Mouse (Mus musculus) midbrain, embryonic 16.5 days (tissue): Measurements from ENCODE around the gene Tecr. TPM values are rescaled to one million over a fixed set of nuclear protein-coding genes. Genes with fewer than 3 reads are reported as not detected.

Experiments
- ATAC-seq: fragments of 200-750 bp; cut with Nextera tagmentation; 2 replicates; pipeline ENCODE4 v1.8.0; 2017; ENCODE audit warnings: moderate TSS enrichment
- H3K27ac ChIP-seq: fragments of 300-500 bp; sonication (generic); 2 replicates; pipeline ENCODE4 v1.5.1; 2014; ENCODE audit warnings: mild to moderate bottlenecking, low read length, mixed read lengths
- H3K27me3 ChIP-seq: fragments of 300-500 bp; sonication (generic); 2 replicates; pipeline ENCODE4 v1.6.1; 2014; ENCODE audit warnings: low read depth, low read length, mixed read lengths; ENCODE audit not compliant: control insufficient read depth, insufficient read depth
- H3K36me3 ChIP-seq: fragments of 300-500 bp; sonication (generic); 2 replicates; pipeline ENCODE4 v1.6.1; 2014; ENCODE audit warnings: mild to moderate bottlenecking, low read length, moderate library complexity, mixed read lengths; ENCODE audit not compliant: control insufficient read depth, insufficient read depth
- H3K4me1 ChIP-seq: fragments of 300-500 bp; sonication (generic); 2 replicates; pipeline ENCODE4 v1.6.1; 2014; ENCODE audit warnings: mild to moderate bottlenecking, low read length, mixed read lengths; ENCODE audit not compliant: control insufficient read depth, insufficient read depth
- H3K4me2 ChIP-seq: fragments of 300-500 bp; sonication (generic); 2 replicates; pipeline ENCODE4 v1.6.1; 2014; ENCODE audit warnings: mild to moderate bottlenecking, low read length, mixed read lengths
- H3K4me3 ChIP-seq: fragments of 300-500 bp; sonication (generic); 2 replicates; pipeline ENCODE4 v1.5.1; 2014; ENCODE audit warnings: low read depth, mild to moderate bottlenecking, low read length, moderate library complexity, mixed read lengths
- H3K9ac ChIP-seq: fragments of 300-500 bp; sonication (generic); 2 replicates; pipeline ENCODE4 v1.6.1; 2014; ENCODE audit warnings: low read depth, low read length, mixed read lengths
- H3K9me3 ChIP-seq: fragments of 300-500 bp; sonication (generic); replicated peaks from 2 replicates; pipeline ENCODE4 v1.6.1; 2014; ENCODE audit warnings: mild to moderate bottlenecking, low read length, mixed read lengths; ENCODE audit not compliant: control insufficient read depth, poor library complexity, severe bottlenecking
- WGBS: fragments of 180-500 bp; shearing (Covaris S2); extraction: QIAGEN DNeasy Blood & Tissue Kit; methylation state at CpG from one replicate; pipeline ENCODE4 v1.1.7; 2014; 5-methylcytosine and 5-hydroxymethylcytosine counted together
- polyA plus RNA-seq: library from polyadenylated mRNA; unstranded; fragments of >200 nt; fragmentation: Nextera tagmentation; extraction: Ambion mirVana; gene quantifications from 2 replicates; pipeline ENCODE4 v1.2.1, GENCODE M21; 2015

Tecr gene
- polyA plus RNA-seq, 1 experiment from 2014 or later, result 1,247 TPM

DNA sequence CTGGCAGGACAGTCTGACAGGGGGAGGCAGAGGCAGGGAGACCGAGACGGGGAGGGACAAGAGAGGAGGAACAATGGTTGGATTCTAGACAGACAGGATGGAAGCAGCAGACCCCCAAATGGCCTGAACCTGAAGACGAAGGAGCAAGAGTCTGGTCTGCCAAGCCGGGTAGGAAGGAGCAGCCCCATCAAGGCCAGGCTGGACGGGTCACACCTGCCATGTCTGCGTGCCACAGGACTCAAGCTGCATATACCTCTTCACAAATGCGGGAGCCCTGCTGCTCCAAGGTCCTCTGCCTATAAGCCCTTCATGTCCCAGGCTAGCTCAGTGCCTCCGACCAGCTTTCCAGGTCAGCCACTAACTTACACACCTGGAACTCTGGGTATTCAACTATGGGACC is 28.1 kb downstream of the Tecr start:
- 91% methylated on average over 8 of the region's 8 CpGs for WGBS
- Histone ChIP-seq H3K9me3 (no peaks in the 10 kb centered on the region), H3K27ac (no peak overlapping the region), H3K27me3 (no peaks in the 10 kb centered on the region), H3K4me1 (peaks cover 31% of the 10 kb centered on the region), H3K9ac (no peak overlapping the region), H3K4me2 (no peak overlapping the region), H3K4me3 (no peak overlapping the region), H3K36me3 (no peaks in the 10 kb centered on the region)
- ATAC-seq, result no peak

DNA sequence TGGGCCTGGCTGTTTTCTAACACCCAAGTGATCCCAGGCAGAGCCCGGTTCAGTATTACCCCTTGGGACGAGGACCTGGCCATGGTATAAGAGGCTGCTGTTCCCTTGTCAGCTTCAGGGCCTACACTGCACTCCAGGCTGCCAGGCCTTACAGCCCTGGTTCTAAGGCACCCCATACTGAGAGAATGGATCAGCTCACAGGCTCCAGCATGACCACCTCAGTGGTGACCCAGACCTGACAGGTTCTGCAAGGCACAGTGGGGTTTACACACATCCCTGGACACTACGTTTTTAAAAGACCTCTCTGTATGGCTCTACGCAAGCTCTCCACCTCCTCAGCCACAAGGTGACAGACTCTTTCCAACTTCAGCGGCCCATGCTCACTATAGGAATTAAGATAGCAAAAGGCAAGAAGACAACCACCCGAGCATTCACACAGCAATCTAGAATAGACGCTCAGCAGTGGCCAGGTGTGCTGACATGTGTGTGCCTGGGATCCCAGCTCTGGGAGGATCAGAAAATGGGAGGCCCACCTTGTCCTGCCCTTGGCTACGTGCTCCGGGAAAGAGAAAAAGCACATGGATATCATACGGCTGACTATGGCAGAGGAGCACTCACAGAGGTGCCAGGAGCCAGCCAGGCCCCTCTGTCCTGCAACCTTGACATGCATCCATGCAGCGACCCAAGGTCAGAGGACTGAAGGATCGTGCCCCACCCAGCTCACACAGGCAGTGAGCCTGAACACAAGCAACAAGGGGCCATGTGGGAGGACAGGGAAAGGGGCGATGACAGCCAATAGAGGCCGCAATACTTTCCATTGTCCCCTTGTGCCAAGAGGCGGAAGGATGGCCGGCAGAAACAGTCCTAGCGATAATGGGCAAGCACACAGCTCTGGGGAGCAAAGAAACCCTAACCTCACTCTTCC is 29.4 kb downstream of the Tecr start:
- Histone ChIP-seq H3K27me3 (no peaks in the 10 kb centered on the region), H3K4me3 (no peak overlapping the region), H3K36me3 (no peaks in the 10 kb centered on the region), H3K4me1 (peaks cover 27% of the 10 kb centered on the region), H3K27ac (no peak overlapping the region), H3K9me3 (no peaks in the 10 kb centered on the region), H3K4me2 (no peak overlapping the region), H3K9ac (no peak overlapping the region)
- ATAC-seq, result no peak
- 75% methylated on average over 17 of the region's 17 CpGs for WGBS

DNA sequence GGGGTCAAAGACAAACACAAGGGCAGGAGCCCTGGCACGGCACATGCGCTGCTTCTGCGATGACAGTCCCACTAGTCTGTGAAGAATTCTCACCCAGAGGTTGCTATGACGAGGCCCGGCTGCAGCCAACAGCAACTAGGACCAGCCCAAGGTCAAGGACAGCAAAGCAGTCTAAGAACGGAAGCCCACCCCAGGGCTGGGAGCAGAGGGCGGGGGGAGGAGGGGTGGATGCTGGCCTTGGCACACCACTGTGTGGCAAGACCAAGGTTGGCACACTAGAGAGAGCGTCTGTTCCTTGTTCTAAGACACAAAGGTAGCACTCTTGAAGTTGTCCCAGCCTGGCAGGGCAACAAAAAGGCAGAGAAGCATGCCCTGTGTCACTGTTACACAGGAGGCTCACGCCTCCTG is 30.4 kb downstream of the Tecr start:
- H3K27me3 ChIP-seq, result no peaks in the 10 kb centered on the region
- H3K4me3 ChIP-seq, result no peak overlapping the region
- H3K27ac ChIP-seq, result no peak overlapping the region
- 49% methylated on average over 9 of the region's 9 CpGs for WGBS
- no peaks in the 10 kb centered on the region for H3K9me3 ChIP-seq
- no peak overlapping the region for H3K9ac ChIP-seq
- no peak overlapping the region for H3K4me2 ChIP-seq
- ATAC-seq, result no peak
- H3K4me1 ChIP-seq, result peaks cover 27% of the 10 kb centered on the region
- H3K36me3 ChIP-seq, result peaks cover 2% of the 10 kb centered on the region; the same call in 1 of the 2 replicates

DNA sequence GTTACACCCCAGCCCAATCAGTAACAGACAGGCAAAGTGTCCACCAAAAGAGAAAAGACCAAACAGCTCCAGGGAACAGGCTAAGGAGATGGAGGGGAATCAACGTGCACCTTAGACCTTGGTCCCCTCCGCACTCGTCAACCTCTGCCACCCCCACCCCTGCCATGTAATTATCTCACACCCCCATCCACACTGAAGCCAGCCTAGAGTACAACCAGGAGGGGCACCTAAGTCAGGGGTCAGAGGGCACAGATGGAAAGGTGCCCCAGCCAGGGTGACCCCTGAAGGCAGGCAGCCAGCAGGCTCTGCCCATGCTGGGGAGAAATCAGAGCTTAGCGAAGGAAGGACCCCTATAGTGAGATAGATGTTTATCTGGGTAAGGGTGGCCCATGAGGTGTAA is 30.9 kb downstream of the Tecr start:
- no peaks in the 10 kb centered on the region for H3K9me3 ChIP-seq
- 81% methylated on average over 4 of the region's 4 CpGs for WGBS
- peaks cover 26% of the 10 kb centered on the region for H3K4me1 ChIP-seq
- H3K9ac ChIP-seq, result no peak overlapping the region
- H3K4me2 ChIP-seq, result no peak overlapping the region
- no peak for ATAC-seq
- H3K27me3 ChIP-seq, result no peaks in the 10 kb centered on the region
- H3K36me3 ChIP-seq, result peaks cover 4% of the 10 kb centered on the region
- H3K27ac ChIP-seq, result no peak overlapping the region
- no peak overlapping the region for H3K4me3 ChIP-seq

DNA sequence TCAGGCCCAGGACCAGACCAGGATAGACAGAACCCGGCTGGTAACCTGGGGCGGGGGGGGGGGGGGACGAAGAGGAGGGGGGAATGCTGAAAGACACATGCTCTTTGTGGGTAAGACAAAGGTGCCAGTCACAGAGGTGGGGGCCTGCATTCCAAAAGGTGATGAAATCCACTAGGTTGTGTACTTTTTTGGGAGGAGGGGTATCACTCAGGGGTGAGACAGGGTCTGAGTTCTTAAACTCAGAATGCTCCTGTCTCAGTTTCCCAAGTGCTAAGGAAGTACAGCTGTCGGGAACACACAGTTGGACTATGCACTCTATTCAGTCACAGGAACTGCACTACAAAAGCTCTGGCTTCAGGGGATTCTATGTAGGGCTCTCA is 31.3 kb downstream of the Tecr start:
- H3K27me3 ChIP-seq, result no peaks in the 10 kb centered on the region
- no peak overlapping the region for H3K27ac ChIP-seq
- peaks cover 8% of the 10 kb centered on the region for H3K36me3 ChIP-seq
- no peak overlapping the region for H3K4me3 ChIP-seq
- H3K4me2 ChIP-seq, result no peak overlapping the region
- no peak overlapping the region for H3K9ac ChIP-seq
- 68% methylated on average over 2 of the region's 4 CpGs for WGBS
- no peak for ATAC-seq
- H3K4me1 ChIP-seq, result peaks cover 23% of the 10 kb centered on the region
- H3K9me3 ChIP-seq, result no peaks in the 10 kb centered on the region

DNA sequence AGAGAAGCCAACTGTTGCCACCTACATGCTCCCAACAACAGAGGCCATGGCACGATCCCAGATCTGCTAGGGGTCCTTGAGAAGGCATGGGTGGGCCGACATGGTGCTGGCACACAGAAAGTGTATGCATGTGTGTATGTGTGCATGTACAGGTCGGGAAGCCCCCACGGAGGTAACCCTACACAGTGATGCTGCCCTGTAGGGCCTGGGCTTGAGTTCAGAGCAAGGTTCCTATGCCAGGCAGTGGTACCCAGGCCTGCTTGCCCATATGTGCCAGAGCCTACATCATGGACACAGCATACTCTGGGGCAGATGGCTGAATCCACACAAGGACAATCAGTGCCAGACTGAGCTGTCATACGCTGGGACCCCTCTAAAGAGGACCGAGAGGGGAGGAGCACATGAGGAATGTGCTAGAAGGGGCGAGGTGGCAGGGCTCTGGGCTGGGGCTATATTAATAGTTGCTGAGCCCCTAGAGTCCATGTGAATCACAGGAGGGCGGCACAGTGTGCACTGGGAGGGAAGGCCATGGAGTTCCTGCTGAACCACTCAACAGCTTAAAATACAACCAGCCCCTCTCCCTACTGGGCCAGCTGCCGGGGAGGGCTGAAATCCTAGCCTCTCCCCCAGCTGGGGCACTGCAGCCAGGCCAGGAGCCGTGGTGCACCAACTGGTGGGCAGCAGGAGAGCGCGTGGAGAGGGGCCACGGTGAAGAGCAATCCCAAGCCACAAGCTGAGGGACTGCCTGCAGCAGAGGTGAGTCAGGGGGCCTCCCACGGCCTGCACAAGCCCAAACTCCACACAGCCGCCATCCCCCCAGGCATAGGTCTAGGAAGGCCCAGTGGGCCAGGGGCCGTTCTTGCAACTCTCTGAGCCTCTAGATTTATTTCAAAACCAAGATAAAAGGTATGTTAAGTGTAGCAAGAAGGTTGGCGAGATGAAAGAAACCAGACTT is 31.9 kb downstream of the Tecr start:
- no peaks in the 10 kb centered on the region for H3K9me3 ChIP-seq
- no peak overlapping the region for H3K4me3 ChIP-seq
- H3K36me3 ChIP-seq, result peaks cover 9% of the 10 kb centered on the region
- H3K4me1 ChIP-seq, result peaks cover 23% of the 10 kb centered on the region
- WGBS, result 81% methylated on average over 17 of the region's 17 CpGs
- H3K4me2 ChIP-seq, result no peak overlapping the region
- no peak overlapping the region for H3K9ac ChIP-seq
- H3K27me3 ChIP-seq, result no peaks in the 10 kb centered on the region
- ATAC-seq, result no peak
- H3K27ac ChIP-seq, result no peak overlapping the region

DNA sequence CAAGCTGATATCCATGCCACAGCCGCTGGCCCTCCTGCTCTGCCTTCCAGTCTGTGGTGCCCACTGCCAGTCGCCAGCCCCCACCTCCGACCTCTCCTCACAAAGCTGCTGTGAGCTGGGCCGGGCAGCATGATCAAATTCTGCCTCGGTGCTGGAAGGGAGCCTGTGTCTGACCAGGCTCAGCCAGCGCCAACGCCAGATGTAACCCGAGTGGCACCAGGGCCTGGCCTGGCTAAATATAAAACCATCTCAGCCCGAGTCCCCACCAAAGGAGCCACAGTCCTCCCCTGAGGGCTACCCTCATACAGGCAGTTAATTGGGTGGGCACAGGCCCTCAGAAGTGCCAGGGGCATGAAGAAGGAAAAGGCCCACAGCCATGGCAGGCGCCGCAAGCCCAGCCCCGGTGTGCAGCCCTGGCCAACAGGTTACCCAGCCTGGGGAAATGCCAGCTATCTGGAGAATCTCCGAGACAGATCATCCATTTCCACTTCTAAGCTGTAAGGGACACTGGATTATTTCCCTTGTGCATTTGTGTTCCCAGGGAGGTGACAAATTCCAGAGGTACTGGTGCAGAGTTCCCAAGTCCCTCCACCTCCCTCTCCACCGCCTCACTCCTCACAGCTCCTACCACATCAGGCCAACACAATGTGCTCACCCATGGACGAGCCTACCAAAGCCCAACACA is 33.0 kb downstream of the Tecr start:
- H3K9me3 ChIP-seq, result no peaks in the 10 kb centered on the region
- H3K4me3 ChIP-seq, result no peak overlapping the region
- no peak overlapping the region for H3K4me2 ChIP-seq
- H3K36me3 ChIP-seq, result peaks cover 11% of the 10 kb centered on the region
- 89% methylated on average over 15 of the region's 15 CpGs for WGBS
- H3K27ac ChIP-seq, result no peak overlapping the region
- H3K27me3 ChIP-seq, result no peaks in the 10 kb centered on the region
- H3K4me1 ChIP-seq, result peaks cover 23% of the 10 kb centered on the region
- no peak overlapping the region for H3K9ac ChIP-seq
- no peak for ATAC-seq

DNA sequence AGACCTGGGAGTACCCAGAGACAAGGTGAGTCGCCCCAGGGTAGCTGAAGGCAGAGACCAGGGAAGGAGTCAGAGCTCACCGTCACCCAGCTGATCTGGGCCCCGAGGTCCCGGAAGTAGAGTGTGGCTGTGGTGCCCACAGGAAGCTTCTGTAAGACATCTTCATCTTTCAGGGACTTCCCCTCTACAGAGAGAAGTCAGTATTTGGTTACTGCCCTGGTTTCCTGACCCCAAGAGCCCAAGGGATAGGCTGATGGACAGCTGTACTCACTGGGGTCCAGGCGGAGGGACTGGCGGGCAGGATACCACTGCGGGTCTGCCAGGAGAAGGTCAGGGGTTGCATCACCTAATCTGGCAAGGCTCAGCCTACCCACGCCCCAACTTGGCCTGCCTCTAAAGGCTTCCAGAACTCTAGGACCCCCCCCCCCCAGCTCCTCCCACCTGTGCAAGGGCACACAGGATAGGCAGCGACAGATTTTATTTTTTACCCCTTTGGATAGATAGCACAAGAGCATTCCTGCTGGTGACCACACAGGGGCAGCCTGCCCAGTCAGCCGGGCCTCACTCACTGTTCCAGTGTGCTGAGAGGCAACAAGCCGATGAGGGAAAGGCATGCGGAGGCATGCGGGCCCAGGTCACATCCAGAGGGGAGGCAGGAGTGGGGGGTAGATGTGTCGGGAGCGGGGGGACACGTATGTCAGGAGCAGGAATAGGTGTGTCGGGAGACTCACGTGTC is 34.5 kb downstream of the Tecr start:
- H3K4me1 ChIP-seq, result peaks cover 19% of the 10 kb centered on the region
- H3K27me3 ChIP-seq, result no peaks in the 10 kb centered on the region
- no peaks in the 10 kb centered on the region for H3K9me3 ChIP-seq
- H3K4me3 ChIP-seq, result no peak overlapping the region
- H3K9ac ChIP-seq, result no peak overlapping the region
- no peak overlapping the region for H3K4me2 ChIP-seq
- H3K36me3 ChIP-seq, result peaks cover 11% of the 10 kb centered on the region
- no peak for ATAC-seq
- WGBS, result 86% methylated on average over 18 of the region's 18 CpGs
- no peak overlapping the region for H3K27ac ChIP-seq
